10 mouse cellular contexts compared by ENCODE assay signal in genomic region chr19:4855951-4856350, GRCm38 (mm10). TPM values are rescaled to one million over a fixed set of nuclear protein-coding genes. Genes with fewer than 3 reads are reported as not detected.
DNase-seq lines count a peak whose midpoint lies in the region; ATAC-seq and TF ChIP-seq lines count a peak whose summit lies in the region.
"Had no signal": no experiment of that assay in that cellular context is flagged by ENCODE, and none has a peak within 500 bp of the region (broad histone marks: within the 10 kb centered on the region; RNA-seq: fewer than 3 reads in every experiment).

No protein-coding gene starts in this region.

- no peak for ATAC-seq in kidney, postnatal 0 days (replicated peaks; ENCODE audit: low FRiP score, low read depth)
- ATAC-seq in forebrain, embryonic 14.5 days: no peak
- ATAC-seq in intestine, postnatal 0 days: no peak
- ATAC-seq in neural tube, embryonic 13.5 days (ENCODE audit: low read depth): no peak

- H3K9ac ChIP-seq in kidney, postnatal 0 days (ENCODE audit: low read depth, low read length): no peak overlapping the region
- no peak overlapping the region for H3K9ac ChIP-seq in forebrain, embryonic 14.5 days (ENCODE audit: low read length)
- H3K9ac ChIP-seq in intestine, postnatal 0 days (ENCODE audit: low read depth, low read length): no peak overlapping the region
- H3K9ac ChIP-seq in neural tube, embryonic 13.5 days: peak overlapping the region; percentile 88

- no peak overlapping the region for H3K27ac ChIP-seq in kidney, postnatal 0 days
- no peak overlapping the region for H3K27ac ChIP-seq in forebrain, embryonic 14.5 days (ENCODE audit: low read depth, low read length)
- H3K27ac ChIP-seq in intestine, postnatal 0 days (ENCODE audit: low read depth, low read length): no peak overlapping the region
- H3K27ac ChIP-seq in neural tube, embryonic 13.5 days (replicated peaks): no peak overlapping the region

- DNase-seq in kidney, postnatal 0 days (ENCODE audit: low spot score): no peak
- no peak for DNase-seq in kidney, adult 8-10 months
- no peak for DNase-seq in forebrain, embryonic 14.5 days (ENCODE audit: low spot score)
- no peak for DNase-seq in cerebellum, adult 18-20 months
- DNase-seq in testis, postnatal 14 days (ENCODE audit: low spot score): no peak
- DNase-seq in kidney, postnatal 10 days: no peak
- DNase-seq: kidney, adult 11 months; right cerebral cortex, postnatal 4 days had no signal

- no peak overlapping the region for H3K4me3 ChIP-seq in kidney, postnatal 0 days (replicated peaks; ENCODE audit: low read depth, low read length)
- no peak overlapping the region for H3K4me3 ChIP-seq in forebrain, embryonic 14.5 days (ENCODE audit: low read depth, low read length)
- H3K4me3 ChIP-seq in intestine, postnatal 0 days (ENCODE audit: low read depth, low read length): no peak overlapping the region
- H3K4me3 ChIP-seq in neural tube, embryonic 13.5 days: peak overlapping the region; percentile 68

- no peaks in the 10 kb centered on the region for H3K9me3 ChIP-seq in kidney, postnatal 0 days (replicated peaks; ENCODE audit: low read length)
- no peaks in the 10 kb centered on the region for H3K9me3 ChIP-seq in forebrain, embryonic 14.5 days (replicated peaks; ENCODE audit: control insufficient read depth, low read length)
- no peaks in the 10 kb centered on the region for H3K9me3 ChIP-seq in intestine, postnatal 0 days (ENCODE audit: control insufficient read depth)
- no peaks in the 10 kb centered on the region for H3K9me3 ChIP-seq in neural tube, embryonic 13.5 days

- no peaks in the 10 kb centered on the region for H3K36me3 ChIP-seq in kidney, postnatal 0 days (ENCODE audit: insufficient read depth, low read length)
- H3K36me3 ChIP-seq in forebrain, embryonic 14.5 days (ENCODE audit: control insufficient read depth, insufficient read depth, low read length): no peaks in the 10 kb centered on the region
- H3K36me3 ChIP-seq in intestine, postnatal 0 days (ENCODE audit: control insufficient read depth, insufficient read depth): no peaks in the 10 kb centered on the region
- peaks cover 22% of the 10 kb centered on the region for H3K36me3 ChIP-seq in neural tube, embryonic 13.5 days

- WGBS in kidney, postnatal 0 days: 82% methylated on average over 4 of the region's 4 CpGs
- 48% methylated on average over 4 of the region's 4 CpGs for WGBS in forebrain, embryonic 14.5 days
- WGBS in intestine, postnatal 0 days: 79% methylated on average over 4 of the region's 4 CpGs
- WGBS in neural tube, embryonic 13.5 days: 78% methylated on average over 4 of the region's 4 CpGs

- H3K27me3 ChIP-seq in kidney, postnatal 0 days (ENCODE audit: insufficient read depth, low read length): no peaks in the 10 kb centered on the region
- no peaks in the 10 kb centered on the region for H3K27me3 ChIP-seq in forebrain, embryonic 14.5 days (replicated peaks; ENCODE audit: control insufficient read depth, insufficient read depth, low read length)
- peaks cover 3% of the 10 kb centered on the region; the same call in 1 of the 2 replicates for H3K27me3 ChIP-seq in intestine, postnatal 0 days (replicated peaks; ENCODE audit: control insufficient read depth, insufficient read depth, low read length)
- H3K27me3 ChIP-seq in neural tube, embryonic 13.5 days: no peaks in the 10 kb centered on the region

- no peaks in the 10 kb centered on the region for H3K4me1 ChIP-seq in kidney, postnatal 0 days (replicated peaks; ENCODE audit: insufficient read depth, low read length)
- peaks cover 7% of the 10 kb centered on the region for H3K4me1 ChIP-seq in forebrain, embryonic 14.5 days (ENCODE audit: control insufficient read depth, insufficient read depth, low read length)
- H3K4me1 ChIP-seq in intestine, postnatal 0 days (replicated peaks; ENCODE audit: control insufficient read depth, insufficient read depth, low read length): peaks cover 4% of the 10 kb centered on the region; the same call in 1 of the 2 replicates
- peaks cover 16% of the 10 kb centered on the region for H3K4me1 ChIP-seq in neural tube, embryonic 13.5 days (replicated peaks)

- peak overlapping the region; percentile 97 for H3K4me2 ChIP-seq in kidney, postnatal 0 days (ENCODE audit: low read length)
- peak overlapping the region; percentile 98 for H3K4me2 ChIP-seq in forebrain, embryonic 14.5 days (ENCODE audit: low read length)
- H3K4me2 ChIP-seq in intestine, postnatal 0 days (replicated peaks; ENCODE audit: low read depth): peak overlapping the region; percentile 97; the same call in 1 of the 2 replicates
- H3K4me2 ChIP-seq in neural tube, embryonic 13.5 days: peak overlapping the region; percentile 97

- no peak for TF ChIP-seq CTCF in kidney, postnatal 0 days (IDR thresholded peaks at IDR 0.05; ENCODE audit: low read depth)
- no peak for TF ChIP-seq CTCF in intestine, postnatal 0 days (IDR thresholded peaks at IDR 0.05; ENCODE audit: low read depth)

RNA-seq across cellular contexts. Expression of gene Ctsf, which starts 1.0 kb away (rescaled TPM):
- 79.8 and 80.6 TPM in 2 replicates for polyA plus RNA-seq in kidney, postnatal 0 days (2015; fragmentation: Nextera tagmentation; extraction: Ambion mirVana)
- 43.9 and 51.5 TPM in 2 replicates for polyA plus RNA-seq in forebrain, embryonic 14.5 days (2014; fragmentation: Nextera tagmentation; extraction: Ambion mirVana)
- polyA plus RNA-seq in intestine, postnatal 0 days (2015; fragmentation: Nextera tagmentation; extraction: Ambion mirVana): 15.6 and 16.4 TPM in 2 replicates
- 66.7 and 70.4 TPM in 2 replicates for polyA plus RNA-seq in neural tube, embryonic 13.5 days (2015; fragmentation: Nextera tagmentation; extraction: Ambion mirVana)

RNA-seq across cellular contexts. Expression of gene Ccdc87, which starts 16.8 kb away (rescaled TPM):
- 0.04 TPM in 1 of 2 replicates, not detected in the other for polyA plus RNA-seq in kidney, postnatal 0 days (2015; fragmentation: Nextera tagmentation; extraction: Ambion mirVana)
- 0.50 and 0.69 TPM in 2 replicates for polyA plus RNA-seq in forebrain, embryonic 14.5 days (2014; fragmentation: Nextera tagmentation; extraction: Ambion mirVana)
- polyA plus RNA-seq in intestine, postnatal 0 days (2015; fragmentation: Nextera tagmentation; extraction: Ambion mirVana): not detected in 2 replicates
- polyA plus RNA-seq in neural tube, embryonic 13.5 days (2015; fragmentation: Nextera tagmentation; extraction: Ambion mirVana): 0.35 and 0.45 TPM in 2 replicates

RNA-seq across cellular contexts. Expression of gene Ccs, which starts 16.8 kb away (rescaled TPM):
- polyA plus RNA-seq in kidney, postnatal 0 days (2015; fragmentation: Nextera tagmentation; extraction: Ambion mirVana): 72.9 and 82.1 TPM in 2 replicates
- polyA plus RNA-seq in forebrain, embryonic 14.5 days (2014; fragmentation: Nextera tagmentation; extraction: Ambion mirVana): 34.3 and 40.1 TPM in 2 replicates
- polyA plus RNA-seq in intestine, postnatal 0 days (2015; fragmentation: Nextera tagmentation; extraction: Ambion mirVana): 44.9 and 46.3 TPM in 2 replicates
- 43.7 and 44.7 TPM in 2 replicates for polyA plus RNA-seq in neural tube, embryonic 13.5 days (2015; fragmentation: Nextera tagmentation; extraction: Ambion mirVana)

RNA-seq across cellular contexts. Expression of gene Actn3, which starts 21.8 kb away (rescaled TPM):
- 4.0 and 4.1 TPM in 2 replicates for polyA plus RNA-seq in kidney, postnatal 0 days (2015; fragmentation: Nextera tagmentation; extraction: Ambion mirVana)
- polyA plus RNA-seq in forebrain, embryonic 14.5 days (2014; fragmentation: Nextera tagmentation; extraction: Ambion mirVana): 0.78 and 0.88 TPM in 2 replicates
- 0.47 and 0.56 TPM in 2 replicates for polyA plus RNA-seq in intestine, postnatal 0 days (2015; fragmentation: Nextera tagmentation; extraction: Ambion mirVana)
- polyA plus RNA-seq in neural tube, embryonic 13.5 days (2015; fragmentation: Nextera tagmentation; extraction: Ambion mirVana): 3.1 and 3.2 TPM in 2 replicates

RNA-seq across cellular contexts. Expression of gene Zdhhc24, which starts 22.5 kb away (rescaled TPM):
- polyA plus RNA-seq in kidney, postnatal 0 days (2015; fragmentation: Nextera tagmentation; extraction: Ambion mirVana): 8.7 and 9.5 TPM in 2 replicates
- polyA plus RNA-seq in forebrain, embryonic 14.5 days (2014; fragmentation: Nextera tagmentation; extraction: Ambion mirVana): 11.4 and 12.9 TPM in 2 replicates
- polyA plus RNA-seq in intestine, postnatal 0 days (2015; fragmentation: Nextera tagmentation; extraction: Ambion mirVana): 7.6 and 9.1 TPM in 2 replicates
- 19.5 and 22.1 TPM in 2 replicates for polyA plus RNA-seq in neural tube, embryonic 13.5 days (2015; fragmentation: Nextera tagmentation; extraction: Ambion mirVana)
